Mouse (Mus musculus) adrenal gland, postnatal 25 days (tissue): Measurements from ENCODE around the gene Kif24. TPM values are rescaled to one million over a fixed set of nuclear protein-coding genes. Genes with fewer than 3 reads are reported as not detected.

Experiments
- DNase-seq: peaks from one replicate; pipeline ENCODE4 v3.0.0; 2021; ENCODE audit warnings: mixed read lengths
- total RNA-seq: library from RNA; stranded (reverse); gene quantifications from 2 replicates; pipeline ENCODE4 v1.2.3, GENCODE M21; 2021

The Kif24 gene
- total RNA-seq, 1 experiment from 2014 or later, result 2.7 TPM

GRCm38 (mm10) chr4:41401167-41401566 is 63.5 kb downstream of the Kif24 start:
- no peak for DNase-seq

DNA sequence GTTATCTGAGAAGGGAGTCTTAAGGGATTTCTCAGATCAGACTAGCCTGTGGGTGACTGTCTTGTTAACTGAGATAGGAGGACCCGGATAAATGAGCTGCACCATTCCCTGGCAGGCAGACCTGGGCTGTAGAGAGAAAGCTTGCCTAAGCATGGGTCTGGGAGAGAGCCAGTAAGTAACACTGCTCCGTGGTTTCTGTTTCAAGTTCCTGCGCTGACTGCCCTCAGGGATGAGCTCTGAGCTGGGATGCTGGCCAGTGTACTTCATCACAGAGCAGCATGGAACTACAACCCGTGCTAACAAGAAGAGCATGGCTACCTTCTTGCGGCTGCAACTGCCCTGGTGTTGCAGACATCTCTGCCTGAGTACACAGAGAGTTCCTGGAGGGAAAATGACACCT is 64.8 kb downstream of the Kif24 start:
- DNase-seq, result no peak

DNA sequence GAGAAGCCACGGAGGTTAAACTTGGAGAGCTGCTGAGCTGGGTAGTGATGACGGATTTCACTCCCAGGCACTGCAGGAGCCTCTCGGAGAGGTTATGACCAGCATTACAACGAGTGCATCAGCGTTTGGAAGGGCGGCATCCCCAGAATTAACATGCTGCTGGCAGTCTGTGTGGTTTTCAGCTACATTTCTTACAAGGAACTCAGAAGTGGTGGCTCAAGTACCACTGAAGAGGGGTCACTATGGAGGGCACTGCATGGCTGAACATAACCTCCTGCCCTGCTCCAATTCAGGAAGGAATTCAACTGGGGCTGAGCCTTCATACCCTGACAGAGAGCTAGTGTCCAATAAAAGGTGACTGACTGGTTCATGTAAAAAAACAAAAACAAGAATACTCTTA is 66.3 kb downstream of the Kif24 start:
- DNase-seq, result no peak

DNA sequence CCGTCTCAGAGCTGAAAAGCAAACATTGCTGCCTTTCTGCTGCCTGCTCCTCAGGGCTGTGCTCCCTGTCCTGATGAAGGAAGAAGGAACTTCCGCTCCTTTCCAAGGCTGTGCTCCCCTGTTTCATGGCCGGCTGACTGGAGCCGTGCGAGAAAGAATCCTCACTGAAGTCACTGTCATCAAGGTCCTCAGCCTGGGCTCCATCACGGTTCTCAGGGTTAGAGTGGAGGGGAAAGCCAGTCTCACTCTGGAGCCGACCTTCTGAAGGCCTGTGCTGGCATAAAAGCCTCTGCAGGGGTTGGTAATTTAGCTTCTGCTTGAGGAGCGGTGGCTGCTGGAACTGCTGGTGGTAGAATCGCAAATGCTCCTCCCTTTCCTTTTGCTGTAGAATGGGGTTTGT is 70.0 kb downstream of the Kif24 start:
- peak; percentile 23 for DNase-seq

DNA sequence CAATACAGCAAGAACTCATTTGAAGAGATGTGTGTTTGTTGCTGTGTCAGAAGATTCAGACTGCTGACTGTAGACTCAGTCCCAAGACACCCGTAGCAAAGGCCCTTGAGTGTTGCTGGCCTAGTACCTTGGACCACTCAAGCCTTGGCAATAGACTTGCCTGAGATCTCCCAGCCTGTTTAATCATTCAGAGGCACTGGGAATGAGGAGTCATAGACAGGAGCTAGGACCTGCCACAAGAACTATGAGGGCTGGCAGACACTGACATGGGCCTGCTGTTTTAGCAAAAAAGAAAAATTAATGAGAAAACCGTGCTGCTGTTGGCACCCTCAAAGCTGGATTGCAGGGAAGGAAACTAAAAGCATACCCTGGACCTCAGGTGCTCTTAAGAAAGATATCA is 73.7 kb downstream of the Kif24 start:
- DNase-seq, result no peak

- DNase-seq, result peak; percentile 79
Observed at GRCm38 (mm10) chr4:41390122-41390521, 74.6 kb downstream of the Kif24 start.

GRCm38 (mm10) chr4:41389240-41389639 is 75.4 kb downstream of the Kif24 start:
- no peak for DNase-seq

GRCm38 (mm10) chr4:41388616-41389015 is 76.1 kb downstream of the Kif24 start:
- DNase-seq, result no peak

GRCm38 (mm10) chr4:41387755-41388469 is 76.8 kb downstream of the Kif24 start:
- no peak for DNase-seq

DNA sequence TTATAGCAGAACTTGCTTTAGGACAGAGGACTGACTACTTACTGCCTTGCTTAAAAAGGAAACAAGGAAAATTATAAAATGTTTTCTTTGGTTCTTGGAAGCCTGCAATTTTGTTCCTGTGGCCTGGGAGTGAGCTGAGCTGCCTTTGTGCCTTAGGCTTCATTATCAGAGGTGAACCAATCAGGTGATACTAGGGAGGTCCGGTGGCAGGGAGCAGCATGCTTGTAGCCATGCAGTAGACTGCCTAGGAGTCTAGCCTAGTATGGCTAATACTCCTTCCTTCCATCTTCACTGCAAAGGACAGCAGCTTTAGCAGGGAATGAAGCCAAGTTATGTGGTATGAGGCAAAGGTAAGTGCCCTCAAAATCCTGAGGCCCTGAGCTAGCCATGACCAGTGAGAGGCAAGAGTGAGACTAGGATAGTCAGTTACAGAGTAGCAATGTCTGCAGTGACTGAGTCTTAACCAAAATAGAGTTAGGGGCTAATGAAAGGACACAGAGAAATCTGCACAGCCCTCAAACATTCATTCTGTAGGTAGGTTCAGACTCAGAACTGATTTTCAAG is 78.2 kb downstream of the Kif24 start:
- DNase-seq, result no peak

- DNase-seq, result no peak
Observed at GRCm38 (mm10) chr4:41381213-41381950, 83.3 kb downstream of the Kif24 start.

GRCm38 (mm10) chr4:41377567-41377966 is 87.1 kb downstream of the Kif24 start:
- DNase-seq, result no peak

- DNase-seq, result no peak
Observed at GRCm38 (mm10) chr4:41369702-41370437, 94.8 kb downstream of the Kif24 start.

DNA sequence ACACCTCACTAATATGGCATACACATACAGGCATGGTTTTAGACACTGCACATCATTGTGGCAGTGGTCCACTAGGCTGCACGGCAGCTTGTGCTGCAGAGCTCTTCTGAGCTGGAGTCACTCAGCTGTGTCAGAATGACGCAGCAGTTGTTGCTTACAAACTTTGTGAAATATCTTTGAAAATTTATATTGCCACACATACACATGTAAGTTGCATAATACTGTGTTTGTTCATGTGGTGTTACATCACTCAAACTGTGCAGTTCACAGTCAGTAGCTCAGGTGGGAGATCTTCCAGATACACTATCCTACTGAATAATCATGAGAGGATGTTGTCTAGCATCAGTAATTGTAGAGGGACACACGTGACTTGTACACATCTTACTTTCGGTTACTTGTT is 96.5 kb downstream of the Kif24 start:
- peak; percentile 6 for DNase-seq

- DNase-seq, result no peak
Observed at GRCm38 (mm10) chr4:41361059-41361458, 103.6 kb downstream of the Kif24 start.

DNA sequence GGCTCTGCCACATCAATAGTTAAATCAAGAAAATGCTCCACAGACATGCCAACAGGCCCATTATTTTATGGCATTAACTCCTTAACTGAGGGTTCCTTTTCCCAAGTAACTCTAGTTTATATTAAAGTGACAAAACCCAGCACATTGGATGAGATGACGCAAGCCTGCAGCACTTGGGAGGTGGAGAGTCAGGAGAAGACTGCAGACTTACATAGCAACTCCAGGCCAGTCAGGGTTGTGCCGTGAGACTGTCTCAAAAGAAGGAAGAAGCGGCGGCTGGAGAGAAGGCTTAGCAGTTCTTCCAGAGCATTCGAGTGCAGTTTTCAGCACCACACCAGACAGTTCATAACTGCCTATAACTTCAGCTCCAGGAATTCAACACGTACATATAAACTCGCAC is 105.3 kb downstream of the Kif24 start:
- no peak for DNase-seq

GRCm38 (mm10) chr4:41358669-41359068 is 106.0 kb downstream of the Kif24 start:
- DNase-seq, result no peak

DNA sequence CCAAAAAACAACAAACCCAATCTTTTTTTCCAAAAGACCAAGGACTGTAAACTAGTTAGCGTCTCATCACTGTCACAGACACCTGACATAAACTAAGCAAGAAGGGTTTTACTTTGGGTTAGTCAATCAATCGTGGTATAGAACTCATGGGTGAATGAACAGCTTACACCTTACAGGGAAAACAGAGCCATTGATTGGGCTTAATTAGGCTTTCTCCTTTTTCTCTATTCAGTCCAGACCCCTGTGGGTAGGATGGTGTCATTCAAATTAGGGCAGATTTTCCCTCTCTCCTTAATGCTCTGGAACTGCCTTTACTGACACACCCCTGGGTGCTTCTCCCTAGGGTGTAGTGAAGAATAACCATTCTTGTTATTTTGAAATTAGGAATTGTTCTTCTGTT is 107.5 kb downstream of the Kif24 start:
- no peak for DNase-seq

- DNase-seq, result no peak
Observed at GRCm38 (mm10) chr4:41353265-41353664, 111.4 kb downstream of the Kif24 start.

- DNase-seq, result no peak
Observed at GRCm38 (mm10) chr4:41352758-41353157, 111.9 kb downstream of the Kif24 start.

DNA sequence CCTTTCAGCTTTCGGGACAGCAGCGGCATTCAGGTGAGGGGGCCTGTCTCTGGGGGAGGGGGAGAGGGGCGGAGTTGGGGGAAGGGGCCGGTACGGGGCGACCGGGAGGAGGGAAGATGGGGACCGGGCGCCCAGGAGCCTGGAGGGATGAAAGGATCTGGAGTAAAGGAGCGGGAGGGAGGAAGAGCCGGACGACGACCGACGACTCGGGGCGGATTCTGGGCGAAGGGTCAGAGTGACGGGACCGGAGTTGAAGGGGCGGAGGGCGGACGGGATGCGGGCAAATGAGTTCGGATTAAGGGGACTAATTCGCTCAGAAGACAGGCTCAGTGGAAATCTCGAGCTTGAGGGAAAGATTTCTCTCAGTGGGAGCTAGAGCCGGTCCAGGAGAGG is 115.5 kb downstream of the Kif24 start:
- DNase-seq, result no peak

DNA sequence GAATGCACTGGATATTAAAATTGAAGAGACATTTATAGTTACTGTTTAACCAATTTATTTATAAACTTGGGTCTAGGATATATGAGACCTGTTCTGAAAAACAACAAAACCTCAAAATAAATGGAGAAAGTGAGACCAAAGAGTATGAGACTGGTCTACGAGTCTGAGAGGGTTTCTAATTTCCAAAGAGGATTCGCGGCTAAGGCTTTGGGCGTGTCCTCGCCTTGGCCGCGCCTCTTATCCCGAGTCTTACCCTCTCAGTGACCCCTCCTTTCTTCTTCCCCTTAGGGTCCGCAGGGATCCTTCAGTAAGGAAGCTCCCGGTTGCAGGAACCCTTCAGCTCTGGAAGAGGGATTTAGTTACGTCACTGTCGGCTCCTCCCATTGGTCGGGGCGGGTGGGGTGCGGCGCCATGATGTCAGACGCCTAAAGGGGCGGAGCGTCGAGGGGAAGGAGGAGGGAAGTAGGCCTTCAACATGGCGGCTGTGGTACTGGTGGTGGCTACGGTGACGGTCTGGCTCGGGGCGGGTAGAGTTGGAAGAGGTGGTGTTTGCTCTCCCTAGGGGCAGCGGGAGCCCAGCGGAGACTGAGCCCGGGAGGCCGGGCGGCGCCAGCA is 116.0 kb downstream of the Kif24 start, which contains the start of gene Ubap1:
Gene Ubap1 (plus strand): TSS at position 413 of the 615 bp plus-strand sequence.
- DNase-seq, result peak; percentile 93
